Mouse (Mus musculus) testis, adult 2 months (tissue): Measurements from ENCODE around the gene 4933402N03Rik.

Experiments used
- CTCF ChIP-seq: fragments of 200-500 bp; IDR thresholded peaks from 2 replicates; pipeline ENCODE4 v1.5.1; 2012; ENCODE audit warnings: low read depth, mild to moderate bottlenecking, inconsistent platforms, low read length, moderate library complexity; ENCODE audit not compliant: control insufficient read depth, insufficient read depth, insufficient replicate concordance
- POLR2A ChIP-seq: fragments of 200-500 bp; IDR thresholded peaks from 2 replicates; pipeline ENCODE4 v1.6.1; 2012; ENCODE audit warnings: low read depth, mild to moderate bottlenecking, inconsistent platforms, low read length, moderate library complexity; ENCODE audit not compliant: control insufficient read depth

DNA sequence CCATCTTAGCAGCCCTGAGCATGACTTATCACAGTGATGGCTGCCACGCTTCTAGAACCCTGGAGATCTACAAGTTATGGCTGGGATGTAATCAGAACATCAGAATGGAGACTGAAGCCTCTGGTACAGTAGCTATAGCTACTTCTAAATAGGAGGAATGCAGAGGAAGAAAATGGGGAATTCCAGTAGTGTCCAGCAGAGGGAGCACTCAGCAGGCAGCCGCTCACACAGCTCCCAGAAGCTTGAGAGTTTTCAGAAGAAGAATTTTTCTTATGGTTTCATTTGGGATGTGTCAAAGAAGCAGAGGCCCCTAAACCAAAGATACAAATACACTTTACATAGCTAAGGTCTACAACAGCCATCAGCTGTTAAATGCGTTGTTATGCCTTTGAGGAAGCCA, 33.6 kb downstream of the 4933402N03Rik start:
- TF ChIP-seq CTCF (peak; percentile 56; the same call in 1 of the 2 replicates), POLR2A (no peak)
